Mouse (Mus musculus): Measurements from ENCODE around the gene Epb41l5.

Gene Epb41l5

GRCm38 (mm10) chr1:119596954-119597480, 51.8 kb downstream of the Epb41l5 start:
- DNase-seq (ENCODE audit: low spot score): no peak

GRCm38 (mm10) chr1:119590041-119590440, 58.8 kb downstream of the Epb41l5 start:
- no peak for DNase-seq (ENCODE audit: low spot score)

- no peak for DNase-seq (ENCODE audit: low spot score)
These were observed 63.8 kb downstream of the Epb41l5 start for GRCm38 (mm10) chr1:119584974-119585373.

GRCm38 (mm10) chr1:119570134-119570533, 78.7 kb downstream of the Epb41l5 start:
- no peak for DNase-seq (ENCODE audit: low spot score)

GRCm38 (mm10) chr1:119565531-119565930, 83.3 kb downstream of the Epb41l5 start:
- no peak for DNase-seq (ENCODE audit: low spot score)

GRCm38 (mm10) chr1:119557641-119558395, 91.0 kb downstream of the Epb41l5 start:
- DNase-seq (ENCODE audit: low spot score): no peak

GRCm38 (mm10) chr1:119555651-119556050, 93.1 kb downstream of the Epb41l5 start:
- no peak for DNase-seq (ENCODE audit: low spot score)

GRCm38 (mm10) chr1:119551651-119552050, 97.1 kb downstream of the Epb41l5 start:
- no peak for DNase-seq (ENCODE audit: low spot score)

- DNase-seq (ENCODE audit: low spot score): no peak
These were observed 98.7 kb downstream of the Epb41l5 start for GRCm38 (mm10) chr1:119550064-119550463.

GRCm38 (mm10) chr1:119549327-119549689, 99.5 kb downstream of the Epb41l5 start:
- DNase-seq (ENCODE audit: low spot score): no peak

- peak; percentile 76 for DNase-seq (ENCODE audit: low spot score)
These were observed 100.0 kb downstream of the Epb41l5 start for GRCm38 (mm10) chr1:119548668-119549326.

GRCm38 (mm10) chr1:119546490-119546889, 102.3 kb downstream of the Epb41l5 start:
- no peak for DNase-seq (ENCODE audit: low spot score)

- no peak for DNase-seq (ENCODE audit: low spot score)
These were observed 103.1 kb downstream of the Epb41l5 start for GRCm38 (mm10) chr1:119545671-119546070.

- no peak for DNase-seq (ENCODE audit: low spot score)
These were observed 103.6 kb downstream of the Epb41l5 start for GRCm38 (mm10) chr1:119545164-119545563.

- no peak for DNase-seq (ENCODE audit: low spot score)
These were observed 104.1 kb downstream of the Epb41l5 start for GRCm38 (mm10) chr1:119544611-119545155.

GRCm38 (mm10) chr1:119543316-119543715, 105.5 kb downstream of the Epb41l5 start:
- no peak for DNase-seq (ENCODE audit: low spot score)

- DNase-seq (ENCODE audit: low spot score): no peak
These were observed 107.2 kb downstream of the Epb41l5 start for GRCm38 (mm10) chr1:119541570-119541969.

GRCm38 (mm10) chr1:119540836-119541557, 107.8 kb downstream of the Epb41l5 start:
- DNase-seq (ENCODE audit: low spot score): no peak

- no peak for DNase-seq (ENCODE audit: low spot score)
These were observed 109.5 kb downstream of the Epb41l5 start for GRCm38 (mm10) chr1:119539252-119539651.

GRCm38 (mm10) chr1:119537651-119538050, 111.1 kb downstream of the Epb41l5 start:
- no peak for DNase-seq (ENCODE audit: low spot score)

- no peak for DNase-seq (ENCODE audit: low spot score)
These were observed 112.7 kb downstream of the Epb41l5 start for GRCm38 (mm10) chr1:119536122-119536521.

- no peak for DNase-seq (ENCODE audit: low spot score)
These were observed 114.5 kb downstream of the Epb41l5 start for GRCm38 (mm10) chr1:119534341-119534740.

Measured in embryo, embryonic 10 days (tissue).